Mouse (Mus musculus) embryonic facial prominence, embryonic 13.5 days (tissue): ENCODE measurements around the gene Arhgef3. TPM values are rescaled to one million over a fixed set of nuclear protein-coding genes. Genes with fewer than 3 reads are reported as not detected.

Source experiments
- microRNA-seq: library from miRNA; unstranded; fragments of <30 nt; microRNA quantifications from one replicate; pipeline ENCODE4, GENCODE M21; 2016
- polyA plus RNA-seq: library from polyadenylated mRNA; unstranded; fragments of >200 nt; fragmentation: Nextera tagmentation; extraction: Ambion mirVana; gene quantifications from 2 replicates; pipeline ENCODE4 v1.2.1, GENCODE M21; 2015

Gene Arhgef3
- polyA plus RNA-seq, 1 experiment from 2014 or later = 12.8 TPM

Small RNAs within 50 kb of the gene (microRNA-seq; reads per million reads assigned to microRNA genes)
- not detected for gene Gm23633

Other genes starting within 250 kb of the Arhgef3 start
- gene Asb14, start 220.3 kb upstream of the Arhgef3 start, polyA plus RNA-seq = 0.15 TPM in 1 of 2 replicates, not detected in the other
- gene Appl1, start 143.7 kb upstream of the Arhgef3 start, polyA plus RNA-seq = 55.9 and 60.8 TPM in 2 replicates
- 0.21 and 0.28 TPM in 2 replicates for gene Hesx1, start 120.5 kb upstream of the Arhgef3 start, polyA plus RNA-seq
- gene Il17rd, start 76.0 kb upstream of the Arhgef3 start, polyA plus RNA-seq = 6.8 and 6.9 TPM in 2 replicates